16 mouse cellular contexts compared by ENCODE assay signal in genomic region chr7:30313666-30314320, GRCm38 (mm10). TPM values are rescaled to one million over a fixed set of nuclear protein-coding genes. Genes with fewer than 3 reads are reported as not detected.
DNase-seq lines count a peak whose midpoint lies in the region; ATAC-seq and TF ChIP-seq lines count a peak whose summit lies in the region.
"Had no signal": no experiment of that assay in that cellular context is flagged by ENCODE, and none has a peak within 500 bp of the region (broad histone marks: within the 10 kb centered on the region; RNA-seq: fewer than 3 reads in every experiment).

No protein-coding gene starts in this region.

- ATAC-seq in kidney, embryonic 16.5 days (ENCODE audit: low FRiP score, low TSS enrichment), result peak; percentile 31; the same call in 1 of the 2 replicates
- ATAC-seq in liver, embryonic 11.5 days (replicated peaks; ENCODE audit: low FRiP score), result no peak
- ATAC-seq: CD4-positive, CD25-positive, alpha-beta regulatory T cell, adult 4 months had no signal

- peak overlapping the region; percentile 73 for H3K4me3 ChIP-seq in liver, adult 2 months (ENCODE audit: insufficient read depth, low read depth, low read length)
- peak overlapping the region; percentile 21 for H3K4me3 ChIP-seq in kidney, embryonic 16.5 days (ENCODE audit: low read length)
- peak overlapping the region; percentile 1; the same call in 1 of the 2 replicates for H3K4me3 ChIP-seq in liver, embryonic 11.5 days (ENCODE audit: low read depth, low read length)
- no peak overlapping the region for H3K4me3 ChIP-seq in lung, adult 2 months (replicated peaks; ENCODE audit: extremely low read depth, low read depth, low read length)

- 15% methylated on average over 27 of the region's 27 CpGs for WGBS in liver, adult 2 months
- 31% methylated on average over 27 of the region's 27 CpGs for WGBS in kidney, embryonic 16.5 days
- 63% methylated on average over 27 of the region's 27 CpGs for WGBS in liver, embryonic 11.5 days
- WGBS in lung, adult 2 months, result 59% methylated on average over 27 of the region's 27 CpGs

- H3K27me3 ChIP-seq in liver, adult 2 months (ENCODE audit: control insufficient read depth, insufficient read depth, low read length), result no peaks in the 10 kb centered on the region
- H3K27me3 ChIP-seq in kidney, embryonic 16.5 days (ENCODE audit: insufficient read depth, low read length), result no peaks in the 10 kb centered on the region
- H3K27me3 ChIP-seq in liver, embryonic 11.5 days (replicated peaks; ENCODE audit: control insufficient read depth, insufficient read depth, low read length), result no peaks in the 10 kb centered on the region
- H3K27me3 ChIP-seq: intestine, embryonic 15.5 days had no signal

- peaks cover 12% of the 10 kb centered on the region for H3K4me1 ChIP-seq in liver, adult 2 months (ENCODE audit: control insufficient read depth, insufficient read depth, low read length)
- H3K4me1 ChIP-seq in kidney, embryonic 16.5 days (ENCODE audit: insufficient read depth, low read length), result peaks cover 27% of the 10 kb centered on the region
- peaks cover 22% of the 10 kb centered on the region for H3K4me1 ChIP-seq in liver, embryonic 11.5 days (replicated peaks; ENCODE audit: control insufficient read depth, insufficient read depth, low read length)
- peaks cover 2% of the 10 kb centered on the region; the same call in 1 of the 2 replicates for H3K4me1 ChIP-seq in lung, adult 2 months (ENCODE audit: control insufficient read depth, insufficient read depth, low read length)

- no peaks in the 10 kb centered on the region for H3K9me3 ChIP-seq in kidney, embryonic 16.5 days (ENCODE audit: low read length)
- no peaks in the 10 kb centered on the region for H3K9me3 ChIP-seq in liver, embryonic 11.5 days (ENCODE audit: control insufficient read depth, low read length)
- H3K9me3 ChIP-seq: intestine, embryonic 15.5 days had no signal

- peak overlapping the region; percentile 82 for H3K9ac ChIP-seq in liver, adult 2 months (ENCODE audit: low read depth, low read length)
- 0 out of 2 replicates have a peak overlapping the region, but pooled peaks have one; percentile 28 for H3K9ac ChIP-seq in kidney, embryonic 16.5 days (replicated peaks; ENCODE audit: low read length)
- no peak overlapping the region for H3K9ac ChIP-seq in liver, embryonic 11.5 days (ENCODE audit: low read depth, low read length)

- peak; percentile 79 for DNase-seq in liver, adult 2 months (ENCODE audit: extremely low read depth, low read depth, low spot score)
- DNase-seq in liver, result no peak
- no peak for DNase-seq in liver, embryonic 11.5 days (ENCODE audit: low spot score)
- DNase-seq in frontal cortex, postnatal 36 days (ENCODE audit: low spot score in 2 of 2), result no peak
- no peak for DNase-seq in lung, adult 2 months
- no peak for DNase-seq in embryo, embryonic 10.5 days (ENCODE audit: low spot score)
- DNase-seq: adrenal gland, adult 2 months; cerebellum, adult 9-10 months; right cerebral cortex, postnatal 25 days had no signal

- TF ChIP-seq CTCF in liver, adult 2 months (IDR thresholded peaks at IDR 0.05; ENCODE audit: low read depth, low read length), result 0 out of 2 replicates have a peak, but pooled peaks have one; percentile 21
- TF ChIP-seq CTCF in lung, adult 2 months (IDR thresholded peaks at IDR 0.05; ENCODE audit: insufficient read depth, low read length), result no peak

- H3K36me3 ChIP-seq in liver, adult 2 months (ENCODE audit: control insufficient read depth, insufficient read depth, low read length), result no peaks in the 10 kb centered on the region
- H3K36me3 ChIP-seq in kidney, embryonic 16.5 days (ENCODE audit: insufficient read depth, low read length), result no peaks in the 10 kb centered on the region
- peaks cover 3% of the 10 kb centered on the region; the same call in 1 of the 2 replicates for H3K36me3 ChIP-seq in liver, embryonic 11.5 days (ENCODE audit: control insufficient read depth, insufficient read depth, low read length)
- H3K36me3 ChIP-seq: intestine, embryonic 15.5 days had no signal

- peak; percentile 43; the same call in 1 of the 2 replicates for TF ChIP-seq POLR2A in liver, adult 2 months (IDR thresholded peaks at IDR 0.05; ENCODE audit: extremely low read depth, insufficient read depth, low read length)
- TF ChIP-seq POLR2A in lung, adult 2 months (IDR thresholded peaks at IDR 0.05; ENCODE audit: borderline replicate concordance, extremely low read depth, low read depth, low read length), result no peak

- peak overlapping the region; percentile 26; the same call in 1 of the 2 replicates for H3K4me2 ChIP-seq in kidney, embryonic 16.5 days (replicated peaks; ENCODE audit: low read depth, low read length)
- peak overlapping the region; percentile 60 for H3K4me2 ChIP-seq in liver, embryonic 11.5 days

- peak overlapping the region; percentile 73 for H3K27ac ChIP-seq in liver, adult 2 months (replicated peaks; ENCODE audit: insufficient read depth, low read depth, low read length)
- H3K27ac ChIP-seq in kidney, embryonic 16.5 days (ENCODE audit: low read length), result peak overlapping the region; percentile 37; the same call in 1 of the 2 replicates
- no peak overlapping the region for H3K27ac ChIP-seq in liver, embryonic 11.5 days (ENCODE audit: low read depth, low read length)

- peaks cover 6% of the 10 kb centered on the region; the same call in 1 of the 2 replicates for H3K79me2 ChIP-seq in liver, adult 2 months (ENCODE audit: control insufficient read depth, insufficient read depth, low read length)

RNA-seq across cellular contexts. Expression of gene Syne4, which starts 0.8 kb away (rescaled TPM):
- total RNA-seq in liver, adult 2 months (2014; rRNA removed), result 1.7 and 3.5 TPM in 2 replicates
- polyA plus RNA-seq in liver, adult 2 months (2012; rRNA removed), result 2.2 and 4.9 TPM in 2 replicates
- 129 and 136 TPM in 2 replicates for polyA plus RNA-seq in kidney, embryonic 16.5 days (2015; fragmentation: Nextera tagmentation; extraction: Ambion mirVana)
- polyA plus RNA-seq in liver, embryonic 11.5 days (2014; fragmentation: Nextera tagmentation; extraction: Ambion mirVana), result 25.6 and 28.9 TPM in 2 replicates
- 14.5 and 21.5 TPM in 2 replicates for polyA plus RNA-seq in lung, adult 2 months (2012; rRNA removed)

RNA-seq across cellular contexts. Expression of gene Alkbh6, which starts 5.3 kb away (rescaled TPM):
- 15.0 and 16.8 TPM in 2 replicates for total RNA-seq in liver, adult 2 months (2014; rRNA removed)
- polyA plus RNA-seq in liver, adult 2 months (2012; rRNA removed), result 38.7 and 51.4 TPM in 2 replicates
- polyA plus RNA-seq in kidney, embryonic 16.5 days (2015; fragmentation: Nextera tagmentation; extraction: Ambion mirVana), result 106 and 107 TPM in 2 replicates
- polyA plus RNA-seq in liver, embryonic 11.5 days (2014; fragmentation: Nextera tagmentation; extraction: Ambion mirVana), result 38.7 and 43.4 TPM in 2 replicates
- 141 and 163 TPM in 2 replicates for polyA plus RNA-seq in lung, adult 2 months (2012; rRNA removed)

RNA-seq across cellular contexts. Expression of gene E130208F15Rik, which starts 7.7 kb away (rescaled TPM):
- 0.18 and 0.34 TPM in 2 replicates for total RNA-seq in liver, adult 2 months (2014; rRNA removed)
- 0.06 and 0.39 TPM in 2 replicates for polyA plus RNA-seq in liver, adult 2 months (2012; rRNA removed)
- polyA plus RNA-seq in kidney, embryonic 16.5 days (2015; fragmentation: Nextera tagmentation; extraction: Ambion mirVana), result 2.3 and 3.7 TPM in 2 replicates
- not detected in 2 replicates for polyA plus RNA-seq in liver, embryonic 11.5 days (2014; fragmentation: Nextera tagmentation; extraction: Ambion mirVana)
- 0.50 and 0.55 TPM in 2 replicates for polyA plus RNA-seq in lung, adult 2 months (2012; rRNA removed)
- polyA plus RNA-seq: CD4-positive, CD25-positive, alpha-beta regulatory T cell, adult 4 months; forebrain, embryonic 11.5 days; heart, embryonic 11.5 days; intestine, embryonic 15.5 days; limb, embryonic 11.5 days; midbrain, embryonic 11.5 days had no signal

RNA-seq across cellular contexts. Expression of gene Sdhaf1, which starts 9.9 kb away (rescaled TPM):
- total RNA-seq in liver, adult 2 months (2014; rRNA removed), result 4.0 and 4.4 TPM in 2 replicates
- polyA plus RNA-seq in liver, adult 2 months (2012; rRNA removed), result 15.8 and 16.2 TPM in 2 replicates
- polyA plus RNA-seq in kidney, embryonic 16.5 days (2015; fragmentation: Nextera tagmentation; extraction: Ambion mirVana), result 17.2 and 18.1 TPM in 2 replicates
- polyA plus RNA-seq in liver, embryonic 11.5 days (2014; fragmentation: Nextera tagmentation; extraction: Ambion mirVana), result 13.5 and 14.6 TPM in 2 replicates
- 14.2 and 21.4 TPM in 2 replicates for polyA plus RNA-seq in lung, adult 2 months (2012; rRNA removed)

RNA-seq across cellular contexts. Expression of gene Clip3, which starts 22.3 kb away (rescaled TPM):
- 0.18 and 0.54 TPM in 2 replicates for total RNA-seq in liver, adult 2 months (2014; rRNA removed)
- 0.24 and 0.80 TPM in 2 replicates for polyA plus RNA-seq in liver, adult 2 months (2012; rRNA removed)
- 27.2 and 45.3 TPM in 2 replicates for polyA plus RNA-seq in kidney, embryonic 16.5 days (2015; fragmentation: Nextera tagmentation; extraction: Ambion mirVana)
- polyA plus RNA-seq in liver, embryonic 11.5 days (2014; fragmentation: Nextera tagmentation; extraction: Ambion mirVana), result 16.3 and 17.6 TPM in 2 replicates
- polyA plus RNA-seq in lung, adult 2 months (2012; rRNA removed), result 7.7 and 7.9 TPM in 2 replicates
